Mouse (Mus musculus): ENCODE measurements at regions not wholly inside any gene's neighbourhood (a gene's known extent, or its start where the extent isn't known, plus 50 kb on each side); places are given as distances from the start of the nearest gene placed in this dataset.

DNA sequence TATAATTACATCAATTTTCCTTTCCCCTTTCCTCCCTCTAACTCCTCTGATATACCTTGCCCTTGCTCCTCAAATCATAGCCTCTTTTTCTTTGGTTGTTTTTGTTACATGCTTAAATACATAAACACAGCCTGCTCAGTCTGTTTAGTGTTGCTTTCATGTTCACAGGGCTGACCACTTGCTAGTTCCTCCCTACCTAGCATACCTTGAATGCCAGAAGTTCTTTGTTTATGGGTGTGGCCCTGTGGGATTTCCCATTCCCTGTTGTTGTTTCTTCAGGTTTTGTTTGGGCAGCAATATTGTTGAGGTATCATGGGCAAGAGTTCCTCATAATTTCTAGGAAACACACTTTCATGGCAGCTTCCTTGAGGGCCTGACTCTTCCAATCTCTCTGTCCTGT is 807.7 kb downstream of the Diaph2 start:
- no peak for TF ChIP-seq GABPA (IDR thresholded peaks at IDR 0.05; ENCODE audit: low read depth, low read length)
- TF ChIP-seq BHLHE40 (IDR thresholded peaks at IDR 0.05; ENCODE audit: borderline replicate concordance, low read depth, low read length) = no peak
- TF ChIP-seq TAL1 (IDR thresholded peaks at IDR 0.05; ENCODE audit: low read length) = no peak
- no peak for TF ChIP-seq MEF2A (IDR thresholded peaks at IDR 0.05; ENCODE audit: extremely low read depth, insufficient replicate concordance, low read depth, low read length, poor library complexity, severe bottlenecking)
- no peak for TF ChIP-seq UBTF (IDR thresholded peaks at IDR 0.05; ENCODE audit: borderline replicate concordance, insufficient read depth, low read depth, low read length)
- TF ChIP-seq HCFC1 (IDR thresholded peaks at IDR 0.05; ENCODE audit: low read depth, low read length) = no peak
- no peak for TF ChIP-seq USF1 (IDR thresholded peaks at IDR 0.05; ENCODE audit: low read depth, low read length)
- no peak for TF ChIP-seq NRF1 (IDR thresholded peaks at IDR 0.05; ENCODE audit: insufficient read depth, low read depth, low read length, poor library complexity, severe bottlenecking)
- TF ChIP-seq POLR2A (IDR thresholded peaks at IDR 0.05; ENCODE audit: control insufficient read depth in 1 of 2, insufficient read depth in 1 of 2, low read depth in 1 of 2, low read length in 2 of 2, poor library complexity in 1 of 2) = no peak
- no peak for TF ChIP-seq EP300 (IDR thresholded peaks at IDR 0.05; ENCODE audit: low read depth in 1 of 2, low read length in 2 of 2)
- no peak for TF ChIP-seq CTCF (IDR thresholded peaks at IDR 0.05 in 2 of 3, conservative IDR thresholded peaks at IDR 0.05 in 1 of 3; ENCODE audit: control insufficient read depth in 1 of 3, insufficient read depth in 1 of 3, low read depth in 2 of 3, low read length in 3 of 3, poor library complexity in 1 of 3, severe bottlenecking in 1 of 3)
- TF ChIP-seq JUND (IDR thresholded peaks at IDR 0.05; ENCODE audit: low read depth, low read length) = no peak
- TF ChIP-seq POLR2AphosphoS5 (IDR thresholded peaks at IDR 0.05; ENCODE audit: borderline replicate concordance, low read depth, low read length) = no peak
- TF ChIP-seq ZC3H11A (IDR thresholded peaks at IDR 0.05; ENCODE audit: low read depth, low read length) = no peak

All from MEL (cell line).